Mouse (Mus musculus): Measurements from ENCODE around the gene Col25a1. TPM values are rescaled to one million over a fixed set of nuclear protein-coding genes. Genes with fewer than 3 reads are reported as not detected.

The Col25a1 gene
- polyA plus RNA-seq, 1 experiment from 2014 or later: 4.2 TPM

GRCm38 (mm10) chr3:130172764-130173163 is 41.5 kb downstream of the Col25a1 start:
- WGBS: 84% methylated on average over 17 of the region's 17 CpGs
- Histone ChIP-seq H3K9me3 (peaks cover 4% of the 10 kb centered on the region; the same call in 1 of the 2 replicates), H3K27ac (no peak overlapping the region), H3K4me1 (no peaks in the 10 kb centered on the region), H3K36me3 (replicated peaks) (no peaks in the 10 kb centered on the region), H3K4me3 (replicated peaks) (no peak overlapping the region), H3K27me3 (peaks cover 2% of the 10 kb centered on the region; the same call in 1 of the 2 replicates), H3K4me2 (no peak overlapping the region), H3K9ac (no peak overlapping the region)
- no peak for ATAC-seq (ENCODE audit: low FRiP score)

DNA sequence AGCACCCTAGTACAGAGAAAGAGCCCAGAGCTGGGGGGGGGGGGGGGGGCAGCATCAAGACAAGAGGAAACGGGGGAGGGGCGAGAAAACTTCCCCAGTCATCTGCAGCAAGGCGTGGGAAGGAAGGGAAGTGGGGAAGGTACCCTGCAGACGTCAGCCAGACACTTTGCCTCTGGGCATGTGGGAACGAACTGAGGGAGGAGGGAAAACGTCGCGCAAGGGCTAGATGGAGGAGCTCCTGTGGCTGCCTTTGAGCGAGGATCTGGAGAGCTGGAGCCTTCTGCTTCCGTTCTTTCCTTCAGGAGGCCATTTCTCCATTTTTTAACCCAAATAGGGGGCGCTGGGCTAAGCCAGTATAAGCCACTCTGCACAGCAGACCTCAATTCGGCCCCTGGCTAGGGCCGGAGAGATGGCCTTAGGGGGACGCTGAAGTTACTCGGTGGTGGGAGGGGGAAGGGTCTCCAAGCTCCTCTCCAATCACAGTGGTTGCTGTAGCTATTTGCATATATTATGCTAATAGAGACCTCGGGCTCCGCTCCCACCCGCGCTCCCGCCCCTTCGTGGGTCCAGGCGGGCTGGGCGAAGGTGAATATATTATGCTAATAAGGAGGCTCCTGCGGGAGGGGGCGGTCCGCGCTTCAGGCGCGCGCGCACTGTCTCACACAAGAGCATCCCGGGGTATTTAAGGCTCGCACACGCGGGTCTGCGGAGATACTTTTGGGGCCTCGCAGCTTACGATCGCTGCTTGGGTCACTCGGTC is 49.1 kb downstream of the Col25a1 start:
- Histone ChIP-seq H3K4me3 (replicated peaks) (peak overlapping the region; percentile 59), H3K4me2 (peak overlapping the region; percentile 99), H3K27ac (no peak overlapping the region), H3K27me3 (peaks cover 27% of the 10 kb centered on the region), H3K4me1 (peaks cover 4% of the 10 kb centered on the region; the same call in 1 of the 2 replicates), H3K36me3 (replicated peaks) (no peaks in the 10 kb centered on the region), H3K9ac (peak overlapping the region; percentile 55), H3K9me3 (no peaks in the 10 kb centered on the region)
- ATAC-seq (ENCODE audit: low FRiP score): peak; percentile 95
- under 1% methylated on average over 39 of the region's 40 CpGs for WGBS

DNA sequence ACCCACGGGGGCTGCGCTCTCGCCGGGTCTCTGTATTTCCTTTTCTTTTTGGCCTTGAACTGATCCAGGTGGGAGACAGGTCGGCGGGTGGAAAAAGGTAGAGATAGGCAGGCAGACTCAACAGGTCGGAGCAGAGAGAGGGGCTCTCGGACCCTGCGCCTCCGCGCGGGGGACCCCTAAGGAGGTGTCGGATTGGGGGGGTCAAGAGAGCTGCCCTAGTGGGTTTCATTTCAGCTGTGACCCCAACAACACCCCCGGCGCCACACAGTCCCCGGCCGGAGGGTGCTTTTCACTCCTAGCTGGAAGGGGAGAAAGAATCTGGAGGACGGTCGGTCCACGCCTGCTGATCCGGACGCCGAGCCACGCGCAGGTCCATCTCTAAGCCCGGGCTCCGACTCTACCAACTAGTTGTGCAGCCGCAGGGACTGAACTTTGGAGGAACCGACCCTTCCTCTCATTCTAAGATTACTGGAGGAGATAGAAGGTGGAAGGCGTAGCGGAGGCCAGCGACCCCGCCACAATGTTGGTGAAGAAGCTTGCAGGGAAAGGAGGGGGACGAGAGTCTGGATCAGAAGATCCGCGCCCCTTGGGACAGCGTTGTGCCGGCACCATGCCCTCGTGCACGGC is 49.8 kb downstream of the Col25a1 start:
- Histone ChIP-seq H3K9ac (peak overlapping the region; percentile 55), H3K4me1 (peaks cover 4% of the 10 kb centered on the region; the same call in 1 of the 2 replicates), H3K27me3 (peaks cover 27% of the 10 kb centered on the region), H3K27ac (no peak overlapping the region), H3K4me3 (replicated peaks) (peak overlapping the region; percentile 59), H3K9me3 (no peaks in the 10 kb centered on the region), H3K4me2 (peak overlapping the region; percentile 99), H3K36me3 (replicated peaks) (no peaks in the 10 kb centered on the region)
- WGBS: under 1% methylated on average over 40 of the region's 40 CpGs
- ATAC-seq (ENCODE audit: low FRiP score): peak; percentile 54

DNA sequence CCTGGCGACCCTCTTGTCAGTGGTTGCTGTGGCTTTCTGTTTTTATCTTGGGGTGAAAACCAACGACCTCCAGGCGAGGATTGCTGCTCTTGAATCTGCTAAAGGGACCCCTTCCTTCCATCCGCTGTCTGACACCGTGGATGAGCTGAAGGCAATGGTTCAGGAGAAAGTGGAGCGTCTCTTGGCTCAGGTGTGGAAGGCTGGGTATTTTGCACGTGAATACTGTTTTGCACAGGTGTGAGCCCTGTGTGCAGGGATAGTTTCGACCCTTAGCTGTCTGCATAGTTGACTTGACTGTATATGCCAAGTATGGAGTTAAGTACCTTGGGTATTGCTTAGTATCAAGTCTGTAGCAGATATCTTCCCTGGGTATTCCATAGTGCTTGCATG is 50.3 kb downstream of the Col25a1 start:
- peak overlapping the region; percentile 55; the same call in 1 of the 2 replicates for H3K9ac ChIP-seq
- no peaks in the 10 kb centered on the region for H3K9me3 ChIP-seq
- peak overlapping the region; percentile 99 for H3K4me2 ChIP-seq
- no peaks in the 10 kb centered on the region for H3K36me3 ChIP-seq (replicated peaks)
- no peak overlapping the region for H3K27ac ChIP-seq
- peak overlapping the region; percentile 59 for H3K4me3 ChIP-seq (replicated peaks)
- WGBS: 24% methylated on average over 8 of the region's 8 CpGs
- peaks cover 27% of the 10 kb centered on the region for H3K27me3 ChIP-seq
- no peak for ATAC-seq (ENCODE audit: low FRiP score)
- H3K4me1 ChIP-seq: peaks cover 4% of the 10 kb centered on the region; the same call in 1 of the 2 replicates

DNA sequence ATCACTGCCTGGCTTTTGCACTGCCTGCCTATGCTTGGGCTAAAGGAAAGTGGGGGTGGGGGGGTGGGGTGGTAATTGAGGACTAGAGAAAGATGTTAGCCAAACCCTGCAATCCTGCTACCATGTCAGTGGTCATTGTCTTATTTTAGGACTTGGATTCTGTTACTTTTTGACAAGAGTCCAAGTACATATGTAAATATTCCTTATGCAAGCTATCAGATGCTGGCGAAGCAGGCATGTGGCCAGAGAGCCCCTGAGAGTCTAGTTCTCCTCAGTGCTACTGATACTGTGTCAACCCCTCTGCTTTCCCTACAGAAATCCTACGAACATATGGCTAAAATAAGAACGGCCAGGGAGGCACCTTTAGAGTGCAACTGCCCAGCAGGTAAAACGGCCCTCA is 51.1 kb downstream of the Col25a1 start:
- no peak overlapping the region for H3K4me2 ChIP-seq
- no peaks in the 10 kb centered on the region for H3K9me3 ChIP-seq
- no peak for ATAC-seq (ENCODE audit: low FRiP score)
- H3K36me3 ChIP-seq (replicated peaks): no peaks in the 10 kb centered on the region
- no peak overlapping the region for H3K4me3 ChIP-seq (replicated peaks)
- H3K27me3 ChIP-seq: peaks cover 25% of the 10 kb centered on the region
- 88% methylated on average over 4 of the region's 4 CpGs for WGBS
- H3K4me1 ChIP-seq: peaks cover 4% of the 10 kb centered on the region; the same call in 1 of the 2 replicates
- no peak overlapping the region for H3K27ac ChIP-seq
- H3K9ac ChIP-seq: no peak overlapping the region

DNA sequence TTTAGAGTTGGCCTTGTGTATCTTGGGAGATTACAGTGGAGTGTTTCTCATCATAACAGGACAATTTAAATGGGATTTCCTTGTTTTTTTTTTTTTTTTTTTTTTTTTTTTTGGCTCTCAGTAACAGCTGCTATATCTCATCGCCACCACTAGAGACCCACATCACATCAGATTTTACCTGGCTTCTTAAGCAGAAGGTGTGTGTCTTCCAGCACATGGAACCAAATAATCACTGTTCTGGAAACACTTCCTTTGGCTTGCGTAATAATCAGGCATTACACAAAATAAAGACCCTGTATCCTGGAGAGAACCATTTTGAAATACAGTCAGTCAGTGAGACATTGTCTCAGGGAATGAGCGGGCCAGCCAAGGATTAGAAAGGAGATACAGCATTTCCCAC is 53.8 kb downstream of the Col25a1 start:
- 64% methylated on average over 3 of the region's 3 CpGs for WGBS
- ATAC-seq (ENCODE audit: low FRiP score): no peak

DNA sequence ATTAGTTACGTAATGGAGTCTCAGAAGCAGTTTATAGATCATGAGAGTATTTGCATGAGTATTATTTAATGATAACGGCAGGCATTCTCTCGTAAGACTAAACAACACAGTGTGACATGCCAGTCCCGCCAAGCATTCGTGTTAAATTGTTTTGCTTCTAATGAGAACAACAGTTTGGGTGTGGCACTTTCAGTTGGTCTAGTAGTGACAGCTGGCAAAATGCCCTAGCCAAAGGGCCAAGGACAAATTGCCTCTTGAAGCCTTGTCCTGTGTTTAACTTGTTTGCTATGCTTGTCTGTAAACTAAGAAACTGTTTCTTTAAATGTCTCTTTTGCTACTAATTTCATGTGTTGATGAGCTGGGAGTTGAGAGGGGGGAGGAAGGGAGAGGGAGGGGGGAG is 56.3 kb downstream of the Col25a1 start:
- Histone ChIP-seq H3K9me3 (no peaks in the 10 kb centered on the region), H3K4me1 (no peaks in the 10 kb centered on the region), H3K9ac (no peak overlapping the region), H3K27ac (no peak overlapping the region), H3K36me3 (replicated peaks) (no peaks in the 10 kb centered on the region), H3K27me3 (peaks cover 6% of the 10 kb centered on the region; the same call in 1 of the 2 replicates), H3K4me3 (replicated peaks) (no peak overlapping the region), H3K4me2 (no peak overlapping the region)
- ATAC-seq (ENCODE audit: low FRiP score): no peak
- WGBS: 87% methylated on average over 5 of the region's 5 CpGs

More for the DNA sequence above, 53.8 kb downstream of the Col25a1 start:
- Histone ChIP-seq H3K4me2 (no peak overlapping the region), H3K27ac (no peak overlapping the region), H3K9me3 (no peaks in the 10 kb centered on the region), H3K4me1 (peaks cover 4% of the 10 kb centered on the region; the same call in 1 of the 2 replicates), H3K9ac (no peak overlapping the region), H3K4me3 (replicated peaks) (no peak overlapping the region), H3K27me3 (peaks cover 25% of the 10 kb centered on the region), H3K36me3 (replicated peaks) (no peaks in the 10 kb centered on the region)

DNA sequence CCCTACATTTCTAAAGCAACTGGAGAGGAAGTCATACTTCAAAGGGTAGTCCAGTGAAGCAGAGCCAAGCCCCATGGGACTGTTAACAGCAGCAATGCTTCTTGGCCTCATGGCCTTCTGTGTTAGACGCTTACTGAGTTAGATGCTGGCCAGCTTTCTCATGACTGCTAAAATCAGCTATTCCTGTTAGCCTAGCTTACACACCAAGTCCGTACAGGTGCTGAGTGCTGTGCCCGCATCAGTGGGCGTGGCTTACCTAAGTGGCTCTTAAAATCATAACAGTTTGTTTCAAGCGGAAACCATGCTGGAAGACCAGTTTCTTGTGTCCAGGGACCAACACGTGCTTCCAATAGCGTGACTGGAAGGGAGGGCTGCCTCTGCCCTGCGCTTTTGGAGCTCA is 62.1 kb downstream of the Col25a1 start:
- Histone ChIP-seq H3K4me3 (replicated peaks) (no peak overlapping the region), H3K4me2 (no peak overlapping the region), H3K27ac (no peak overlapping the region), H3K36me3 (replicated peaks) (no peaks in the 10 kb centered on the region), H3K9me3 (no peaks in the 10 kb centered on the region), H3K27me3 (no peaks in the 10 kb centered on the region), H3K4me1 (no peaks in the 10 kb centered on the region), H3K9ac (no peak overlapping the region)
- WGBS: 92% methylated on average over 8 of the region's 8 CpGs
- ATAC-seq (ENCODE audit: low FRiP score): no peak

- Histone ChIP-seq H3K9ac (no peak overlapping the region), H3K4me2 (no peak overlapping the region), H3K36me3 (replicated peaks) (no peaks in the 10 kb centered on the region), H3K9me3 (no peaks in the 10 kb centered on the region), H3K4me3 (replicated peaks) (no peak overlapping the region), H3K27me3 (no peaks in the 10 kb centered on the region), H3K4me1 (no peaks in the 10 kb centered on the region; the same call in 1 of the 2 replicates), H3K27ac (no peak overlapping the region)
- ATAC-seq (ENCODE audit: low FRiP score): no peak
- WGBS: 89% methylated on average over 11 of the region's 11 CpGs
Observed at GRCm38 (mm10) chr3:130214631-130215030, 83.3 kb downstream of the Col25a1 start.

DNA sequence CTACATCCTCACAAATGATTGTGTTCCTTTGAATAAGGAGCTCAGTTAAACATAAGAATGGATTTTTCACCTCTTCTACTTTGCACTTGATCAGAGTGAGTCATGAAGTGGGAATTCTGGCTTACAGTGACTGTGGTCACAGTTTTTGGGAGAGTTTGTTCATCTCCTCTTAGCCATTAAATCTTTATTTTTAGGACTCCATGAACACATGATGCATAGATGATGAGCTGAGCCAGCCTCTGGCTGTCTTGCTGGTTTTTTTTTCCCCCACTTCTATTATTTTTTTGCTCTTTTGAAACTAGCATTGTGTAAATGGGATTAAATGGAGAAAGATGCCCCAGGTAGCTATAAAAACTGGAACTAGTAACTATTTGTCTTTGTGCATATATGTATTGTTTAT is 84.8 kb downstream of the Col25a1 start:
- H3K27ac ChIP-seq: no peak overlapping the region
- no peak overlapping the region for H3K4me3 ChIP-seq (replicated peaks)
- no peaks in the 10 kb centered on the region for H3K9me3 ChIP-seq
- no peaks in the 10 kb centered on the region for H3K27me3 ChIP-seq
- no peaks in the 10 kb centered on the region; the same call in 1 of the 2 replicates for H3K4me1 ChIP-seq
- no peak for ATAC-seq (ENCODE audit: low FRiP score)
- H3K9ac ChIP-seq: no peak overlapping the region
- no peak overlapping the region for H3K4me2 ChIP-seq
- no peaks in the 10 kb centered on the region for H3K36me3 ChIP-seq (replicated peaks)

DNA sequence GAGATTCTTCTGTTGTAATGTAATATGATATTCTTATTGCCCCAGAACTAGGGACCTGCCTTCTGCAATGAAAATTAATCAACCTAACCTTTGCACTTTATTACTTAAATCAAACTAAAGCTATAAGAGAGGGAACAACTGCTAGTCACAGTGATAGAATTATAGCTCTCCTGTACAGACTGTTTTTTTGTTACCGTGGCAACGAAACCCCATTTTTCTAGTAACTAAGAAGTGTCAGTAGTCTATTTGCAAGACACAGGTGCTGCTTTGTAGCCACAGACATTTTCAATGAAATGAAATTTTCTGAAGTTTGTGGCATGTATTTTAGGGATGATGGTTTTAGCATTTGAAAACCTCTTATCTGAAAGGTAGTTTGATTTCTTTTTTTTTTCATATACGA is 85.3 kb downstream of the Col25a1 start:
- Histone ChIP-seq H3K4me1 (no peaks in the 10 kb centered on the region; the same call in 1 of the 2 replicates), H3K4me2 (no peak overlapping the region), H3K27me3 (no peaks in the 10 kb centered on the region), H3K27ac (no peak overlapping the region), H3K9me3 (no peaks in the 10 kb centered on the region), H3K9ac (no peak overlapping the region), H3K4me3 (replicated peaks) (no peak overlapping the region), H3K36me3 (replicated peaks) (no peaks in the 10 kb centered on the region)
- WGBS: 91% methylated on average over 3 of the region's 3 CpGs
- ATAC-seq (ENCODE audit: low FRiP score): no peak

DNA sequence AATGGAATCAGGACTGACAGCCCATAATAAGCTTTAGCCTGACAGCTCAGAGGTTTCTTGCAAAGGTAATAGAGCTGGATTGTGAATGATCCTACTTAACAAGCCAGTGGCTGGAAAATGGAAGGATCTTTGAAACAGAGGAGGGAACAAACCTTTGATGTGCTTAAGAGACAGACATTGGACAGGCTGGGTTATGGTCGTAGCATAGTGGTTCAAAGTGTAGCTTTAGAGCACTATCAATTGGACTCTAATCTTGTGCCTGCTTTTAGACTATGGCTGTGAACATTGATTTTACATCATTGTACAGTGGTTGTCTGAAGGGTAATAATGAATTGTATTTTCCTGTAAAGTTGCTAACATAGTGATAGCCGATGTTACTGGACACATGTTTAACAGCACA is 86.4 kb downstream of the Col25a1 start:
- no peaks in the 10 kb centered on the region for H3K36me3 ChIP-seq (replicated peaks)
- no peak for ATAC-seq (ENCODE audit: low FRiP score)
- no peaks in the 10 kb centered on the region; the same call in 1 of the 2 replicates for H3K4me1 ChIP-seq
- H3K27me3 ChIP-seq: no peaks in the 10 kb centered on the region
- no peak overlapping the region for H3K27ac ChIP-seq
- 84% methylated on average over 2 of the region's 2 CpGs for WGBS
- no peak overlapping the region for H3K9ac ChIP-seq
- no peak overlapping the region for H3K4me2 ChIP-seq
- no peaks in the 10 kb centered on the region for H3K9me3 ChIP-seq
- H3K4me3 ChIP-seq (replicated peaks): no peak overlapping the region
